Mouse (Mus musculus) hindlimb bud, embryonic 11.5 days (tissue): Measurements from ENCODE around the gene Galk2.

ENCODE experiments used
- DNase-seq: peaks from one replicate; pipeline ENCODE4 v3.0.0-alpha.2; 2012; ENCODE audit warnings: low read depth, low spot score; ENCODE audit errors: extremely low spot score

Galk2 gene

GRCm38 (mm10) chr2:125941111-125941785, 82.3 kb downstream of the Galk2 start:
- no peak for DNase-seq

GRCm38 (mm10) chr2:125943301-125943700, 84.4 kb downstream of the Galk2 start:
- DNase-seq = no peak

GRCm38 (mm10) chr2:125948195-125948594, 89.3 kb downstream of the Galk2 start:
- no peak for DNase-seq

- no peak for DNase-seq
Observed at GRCm38 (mm10) chr2:125968811-125969210, 109.9 kb downstream of the Galk2 start.

GRCm38 (mm10) chr2:125973207-125973606, 114.3 kb downstream of the Galk2 start:
- DNase-seq = no peak

GRCm38 (mm10) chr2:125975206-125975605, 116.3 kb downstream of the Galk2 start:
- DNase-seq = no peak

- DNase-seq = no peak
Observed at GRCm38 (mm10) chr2:125975808-125976345, 117.0 kb downstream of the Galk2 start.

- no peak for DNase-seq
Observed at GRCm38 (mm10) chr2:126002291-126002690, 143.4 kb downstream of the Galk2 start.

- DNase-seq = no peak
Observed at GRCm38 (mm10) chr2:126006088-126006487, 147.2 kb downstream of the Galk2 start.

GRCm38 (mm10) chr2:126006742-126007141, 147.8 kb downstream of the Galk2 start:
- DNase-seq = no peak

- no peak for DNase-seq
Observed at GRCm38 (mm10) chr2:126014989-126015710, 156.2 kb downstream of the Galk2 start.

- no peak for DNase-seq
Observed at GRCm38 (mm10) chr2:126015763-126016473, 157.0 kb downstream of the Galk2 start.

- DNase-seq = no peak
Observed at GRCm38 (mm10) chr2:126031186-126031900, 172.4 kb downstream of the Galk2 start.

GRCm38 (mm10) chr2:126033114-126033972, 174.4 kb downstream of the Galk2 start:
- no peak for DNase-seq
